In the genomic region with DNA sequence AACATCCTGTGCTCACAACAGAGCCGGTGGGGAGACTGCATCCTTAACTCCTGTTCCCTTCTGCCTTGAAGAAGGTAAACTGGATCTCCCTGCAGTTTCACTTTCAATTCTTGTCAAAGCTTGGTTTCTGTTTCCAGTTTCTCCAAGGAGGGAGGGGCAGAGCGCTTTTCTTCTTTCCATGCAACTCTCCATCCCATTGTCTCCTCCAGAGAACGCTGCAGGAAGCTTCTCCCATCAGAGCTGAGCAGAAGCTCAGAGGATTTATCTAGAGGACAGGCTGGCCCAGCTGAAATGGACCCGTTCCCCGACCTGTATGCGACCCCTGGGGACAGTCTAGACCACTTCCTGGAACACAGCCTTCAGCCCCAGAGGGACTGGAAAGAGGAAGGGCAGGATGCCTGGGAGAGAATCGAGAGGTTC, we compare ENCODE assay signal across 8 mouse cellular contexts. TPM values are rescaled to one million over a fixed set of nuclear protein-coding genes. Genes with fewer than 3 reads are reported as not detected.
DNase-seq lines count a peak whose midpoint lies in the region; ATAC-seq and TF ChIP-seq lines count a peak whose summit lies in the region.

No protein-coding gene starts in this region.

- no peaks in the 10 kb centered on the region for H3K9me3 ChIP-seq in midbrain, embryonic 11.5 days (ENCODE audit: control insufficient read depth, low read length)

- DNase-seq in gastrocnemius, adult 2 months: peak; percentile 24
- no peak for DNase-seq in gastrocnemius, postnatal 10 days
- DNase-seq in heart, postnatal 25 days (ENCODE audit: low spot score): peak; percentile 31
- DNase-seq in large intestine, adult 2 months (ENCODE audit: low read depth, low spot score): peak; percentile 64
- peak; percentile 83 for DNase-seq in midbrain, embryonic 11.5 days (ENCODE audit: low spot score, missing footprints)
- no peak for DNase-seq in layer of hippocampus, postnatal 10 days (ENCODE audit: low spot score in 2 of 2)
- DNase-seq in right cerebral cortex, postnatal 36 days (ENCODE audit: low spot score in 2 of 2): no peak

- H3K27me3 ChIP-seq in midbrain, embryonic 11.5 days (ENCODE audit: control insufficient read depth, insufficient read depth, low read length): no peaks in the 10 kb centered on the region

- H3K36me3 ChIP-seq in midbrain, embryonic 11.5 days (ENCODE audit: control insufficient read depth, insufficient read depth, low read length): no peaks in the 10 kb centered on the region

- TF ChIP-seq CTCF in gastrocnemius, adult 2 months (IDR thresholded peaks at IDR 0.05): no peak
- TF ChIP-seq CTCF in cortical plate, adult 2 months (IDR thresholded peaks at IDR 0.05; ENCODE audit: extremely low read depth, insufficient read depth, low read length): no peak

- TF ChIP-seq POLR2A in cortical plate, adult 2 months (IDR thresholded peaks at IDR 0.05; ENCODE audit: extremely low read depth, insufficient read depth, low read length): no peak

- no peak for ATAC-seq in midbrain, embryonic 11.5 days (ENCODE audit: low FRiP score)

- H3K4me1 ChIP-seq in cortical plate, adult 2 months (ENCODE audit: control insufficient read depth, insufficient read depth, low read length): no peaks in the 10 kb centered on the region
- H3K4me1 ChIP-seq in midbrain, embryonic 11.5 days (ENCODE audit: control insufficient read depth, insufficient read depth, low read length): no peaks in the 10 kb centered on the region

- no peak overlapping the region for H3K4me2 ChIP-seq in midbrain, embryonic 11.5 days

- WGBS in large intestine, adult 2 months: 2% methylated on average over 7 of the region's 7 CpGs
- WGBS in midbrain, embryonic 11.5 days: 14% methylated on average over 7 of the region's 7 CpGs

- H3K27ac ChIP-seq in gastrocnemius, adult 2 months: peak overlapping the region; percentile 77
- H3K27ac ChIP-seq in cortical plate, adult 2 months (ENCODE audit: insufficient read depth, low read length): 0 out of 2 replicates have a peak overlapping the region, but pooled peaks have one; percentile 36
- no peak overlapping the region for H3K27ac ChIP-seq in midbrain, embryonic 11.5 days (ENCODE audit: low read depth, low read length)

- peak overlapping the region; percentile 75 for H3K4me3 ChIP-seq in gastrocnemius, adult 2 months
- H3K4me3 ChIP-seq in cortical plate, adult 2 months (ENCODE audit: insufficient read depth, low read length): peak overlapping the region; percentile 29
- H3K4me3 ChIP-seq in midbrain, embryonic 11.5 days (ENCODE audit: low read depth, low read length): no peak overlapping the region

- H3K9ac ChIP-seq in midbrain, embryonic 11.5 days (ENCODE audit: low read length): no peak overlapping the region

- intact Hi-C loops in gastrocnemius, adult 2 months (cut with DNase I): no loop called here
- intact Hi-C loops in heart, postnatal 25 days (cut with DNase I): loop anchor here (5.0 kb wide), 1 partner anchor 75 kb away; a partner anchor contains a TSS

RNA-seq across cellular contexts. Expression of a gene that starts 0.6 kb away (rescaled TPM):
- total RNA-seq in gastrocnemius, adult 2 months (2021): 1 to 10 TPM; 1.1 to 2.0 TPM
- 1 to 10 TPM in 1 of 2 experiments, under 1 TPM in 1; 0.73 to 1.3 TPM for total RNA-seq in gastrocnemius, postnatal 10 days (2021)
- polyA plus RNA-seq in cortical plate, adult 2 months (2012; rRNA removed): 7.5 and 8.6 TPM in 2 replicates
- 1 to 10 TPM; 4.0 to 8.1 TPM for total RNA-seq in heart, postnatal 25 days (2021)
- 20.7 and 47.4 TPM in 2 replicates for polyA plus RNA-seq in large intestine, adult 2 months (2012; rRNA removed)
- polyA plus RNA-seq in midbrain, embryonic 11.5 days (2014; fragmentation: Nextera tagmentation; extraction: Ambion mirVana): 1.3 and 1.8 TPM in 2 replicates
- total RNA-seq in layer of hippocampus, postnatal 10 days (2021): 1 to 10 TPM in 1 of 2 experiments, under 1 TPM in 1; 0.91 to 1.1 TPM

RNA-seq across cellular contexts. Expression of a gene that starts 25.7 kb away (rescaled TPM):
- under 1 TPM in 1 of 2 experiments, not detected in 1; 0.64 TPM for total RNA-seq in gastrocnemius, adult 2 months (2021)
- not detected for total RNA-seq in gastrocnemius, postnatal 10 days (2021)
- polyA plus RNA-seq in cortical plate, adult 2 months (2012; rRNA removed): 0.35 and 0.78 TPM in 2 replicates
- under 1 TPM; 0.78 TPM for total RNA-seq in heart, postnatal 25 days (2021)
- polyA plus RNA-seq in large intestine, adult 2 months (2012; rRNA removed): 59.3 and 95.6 TPM in 2 replicates
- not detected in 2 replicates for polyA plus RNA-seq in midbrain, embryonic 11.5 days (2014; fragmentation: Nextera tagmentation; extraction: Ambion mirVana)
- total RNA-seq in layer of hippocampus, postnatal 10 days (2021): under 1 TPM in 1 of 2 experiments, not detected in 1; 0.56 TPM

RNA-seq across cellular contexts. Expression of a gene that starts 38.9 kb away (rescaled TPM):
- not detected for total RNA-seq in gastrocnemius, adult 2 months (2021)
- not detected for total RNA-seq in gastrocnemius, postnatal 10 days (2021)
- polyA plus RNA-seq in cortical plate, adult 2 months (2012; rRNA removed): 0.25 and 0.36 TPM in 2 replicates
- not detected for total RNA-seq in heart, postnatal 25 days (2021)
- polyA plus RNA-seq in large intestine, adult 2 months (2012; rRNA removed): not detected in 2 replicates
- polyA plus RNA-seq in midbrain, embryonic 11.5 days (2014; fragmentation: Nextera tagmentation; extraction: Ambion mirVana): 0.28 and 0.56 TPM in 2 replicates
- total RNA-seq in layer of hippocampus, postnatal 10 days (2021): 1 to 10 TPM; 1.2 to 1.6 TPM

RNA-seq across cellular contexts. Expression of a gene that starts 43.9 kb away (rescaled TPM):
- total RNA-seq in gastrocnemius, adult 2 months (2021): not detected
- not detected for total RNA-seq in gastrocnemius, postnatal 10 days (2021)
- polyA plus RNA-seq in cortical plate, adult 2 months (2012; rRNA removed): 0.06 TPM in 1 of 2 replicates, not detected in the other
- not detected for total RNA-seq in heart, postnatal 25 days (2021)
- polyA plus RNA-seq in large intestine, adult 2 months (2012; rRNA removed): not detected in 2 replicates
- not detected in 2 replicates for polyA plus RNA-seq in midbrain, embryonic 11.5 days (2014; fragmentation: Nextera tagmentation; extraction: Ambion mirVana)
- not detected for total RNA-seq in layer of hippocampus, postnatal 10 days (2021)

RNA-seq across cellular contexts. Expression of a gene that starts 44.6 kb away (rescaled TPM):
- total RNA-seq in gastrocnemius, adult 2 months (2021): 10 to 100 TPM; 24.7 to 26.6 TPM
- 10 to 100 TPM; 31.0 to 32.1 TPM for total RNA-seq in gastrocnemius, postnatal 10 days (2021)
- polyA plus RNA-seq in cortical plate, adult 2 months (2012; rRNA removed): 129 and 136 TPM in 2 replicates
- 10 to 100 TPM; 25.1 to 29.4 TPM for total RNA-seq in heart, postnatal 25 days (2021)
- polyA plus RNA-seq in large intestine, adult 2 months (2012; rRNA removed): 13.7 and 19.4 TPM in 2 replicates
- 43.5 and 46.3 TPM in 2 replicates for polyA plus RNA-seq in midbrain, embryonic 11.5 days (2014; fragmentation: Nextera tagmentation; extraction: Ambion mirVana)
- total RNA-seq in layer of hippocampus, postnatal 10 days (2021): 100 to 1,000 TPM; 181 to 193 TPM

Comparison
In these comparisons a context has a peak if more than half of its experiments do, and no peak if none do; other contexts are left out.
1. DNase-seq: peak in gastrocnemius, adult 2 months (single experiment), heart, postnatal 25 days (single experiment), large intestine, adult 2 months (single experiment) and midbrain, embryonic 11.5 days (single experiment); none in gastrocnemius, postnatal 10 days (single experiment), layer of hippocampus, postnatal 10 days (0 of 2) and right cerebral cortex, postnatal 36 days (0 of 2).